Mouse (Mus musculus): ENCODE measurements around the gene Dnlz.

DNA sequence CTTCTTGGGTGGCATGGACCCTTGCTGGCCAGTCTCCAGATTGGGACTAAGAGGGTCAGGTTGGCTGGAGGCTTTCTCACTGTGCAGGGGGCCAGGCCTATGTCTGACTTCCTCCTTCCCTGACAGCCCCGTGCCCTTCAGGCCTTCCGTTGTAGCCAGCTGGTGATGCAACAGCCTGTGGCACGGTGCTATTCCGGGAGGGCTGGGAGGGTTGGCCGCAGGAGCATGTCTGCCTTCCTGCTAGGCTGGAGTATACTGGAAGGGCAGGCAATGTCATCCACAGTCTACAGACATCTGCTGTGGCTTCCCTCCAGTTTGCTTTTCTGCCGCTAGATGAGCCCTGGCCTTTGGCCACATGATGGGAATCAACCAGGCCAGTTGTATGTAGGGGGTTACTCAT is 8.1 kb upstream of the Dnlz start:
- no peak for TF ChIP-seq CTCF (IDR thresholded peaks at IDR 0.05; ENCODE audit: low read depth, low read length)
- TF ChIP-seq GATA1 (IDR thresholded peaks at IDR 0.05; ENCODE audit: borderline replicate concordance, low read length): no peak
- no peak for TF ChIP-seq POLR2AphosphoS5 (IDR thresholded peaks at IDR 0.05; ENCODE audit: insufficient replicate concordance, low read depth, low read length)
- no peak for TF ChIP-seq TAL1 (conservative IDR thresholded peaks at IDR 0.05; ENCODE audit: low read depth, low read length)
